Mouse (Mus musculus) mouse embryonic stem cell (cell line): ENCODE data around the gene Mthfd2.
"Not testable (repeated sequence)": the region's sequence is repeated elsewhere in the genome, so short reads cannot be mapped to it uniquely, and the experiment has no call there.

Experiments used
- in situ Hi-C, 2 experiments: fragments of 300-500 bp; cut with MboI; formaldehyde crosslinking; loops; 1 replicate in 1 of 2; 3 replicates in 1 of 2; pipeline ENCODE4 v1.14.3; 2019 to 2020; ENCODE audit warnings: low sequenced_read_pairs in 2 of 2, low pct_unique_long_range_greater_than_20kb in 1 of 2, mixed read lengths in 1 of 2; ENCODE audit not compliant: unreplicated experiment in 1 of 2

The Mthfd2 gene

GRCm38 (mm10) chr6:83348873-83349272, 23.2 kb upstream of the Mthfd2 start, which contains the start of gene Bola3:
TSS of gene Bola3 (plus strand) at chr6:83349147.
- in situ Hi-C loops: no loop called here

GRCm38 (mm10) chr6:83347916-83348315, 22.2 kb upstream of the Mthfd2 start:
- in situ Hi-C loops: no loop called here

GRCm38 (mm10) chr6:83345285-83345684, 19.6 kb upstream of the Mthfd2 start:
- in situ Hi-C loops: not testable (repeated sequence)

GRCm38 (mm10) chr6:83342957-83343356, 17.2 kb upstream of the Mthfd2 start:
- in situ Hi-C loops: no loop called here

GRCm38 (mm10) chr6:83341387-83341786, 15.7 kb upstream of the Mthfd2 start:
- in situ Hi-C loops: no loop called here

- in situ Hi-C loops: no loop called here
Measured at GRCm38 (mm10) chr6:83327591-83328190, 2.0 kb upstream of the Mthfd2 start.

- in situ Hi-C loops: no loop called here
Measured at GRCm38 (mm10) chr6:83326761-83327160, 1.1 kb upstream of the Mthfd2 start.

GRCm38 (mm10) chr6:83326394-83326736, 657 bp upstream of the Mthfd2 start:
- in situ Hi-C loops: no loop called here

GRCm38 (mm10) chr6:83323652-83324419, 1.9 kb downstream of the Mthfd2 start:
- in situ Hi-C loops: no loop called here

GRCm38 (mm10) chr6:83322794-83323193, 2.9 kb downstream of the Mthfd2 start:
- in situ Hi-C loops: no loop called here

- in situ Hi-C loops: no loop called here
Measured at GRCm38 (mm10) chr6:83321927-83322326, 3.8 kb downstream of the Mthfd2 start.

- in situ Hi-C loops: no loop called here
Measured at GRCm38 (mm10) chr6:83317108-83317741, 8.5 kb downstream of the Mthfd2 start.

- in situ Hi-C loops: no loop called here
Measured at GRCm38 (mm10) chr6:83316022-83316421, 9.7 kb downstream of the Mthfd2 start.

GRCm38 (mm10) chr6:83315293-83315692, 10.4 kb downstream of the Mthfd2 start:
- in situ Hi-C loops: no loop called here

- in situ Hi-C loops: no loop called here
Measured at GRCm38 (mm10) chr6:83312514-83312913, 13.2 kb downstream of the Mthfd2 start.

- in situ Hi-C loops: no loop called here
Measured at GRCm38 (mm10) chr6:83312021-83312420, 13.7 kb downstream of the Mthfd2 start.

GRCm38 (mm10) chr6:83311206-83311605, 14.5 kb downstream of the Mthfd2 start:
- in situ Hi-C loops: no loop called here

- in situ Hi-C loops: no loop called here
Measured at GRCm38 (mm10) chr6:83309017-83309416, 16.7 kb downstream of the Mthfd2 start.

GRCm38 (mm10) chr6:83302264-83302663, 23.4 kb downstream of the Mthfd2 start:
- in situ Hi-C loops: no loop called here

GRCm38 (mm10) chr6:83301294-83301693, 24.4 kb downstream of the Mthfd2 start:
- in situ Hi-C loops: no loop called here
